Mouse (Mus musculus) liver, embryonic 14.5 days (tissue): ENCODE measurements at regions not wholly inside any gene's neighbourhood (a gene's known extent, or its start where the extent isn't known, plus 50 kb on each side); places are given as distances from the start of the nearest gene placed in this dataset.

Source experiments
- ATAC-seq: fragments of 200-750 bp; cut with Nextera tagmentation; 2 replicates; pipeline ENCODE4 v1.8.0; 2017; ENCODE audit warnings: moderate number of reproducible peaks, mild to moderate bottlenecking, moderate library complexity; ENCODE audit not compliant: insufficient read depth
- DNase-seq, 3 experiments: peaks; one replicate each; pipeline ENCODE4 v3.0.0-alpha.2; 2012 to 2013; ENCODE audit warnings: low read depth in 3 of 3, low spot score in 3 of 3
- H3K27ac ChIP-seq: fragments of 300-500 bp; sonication (generic); 2 replicates; pipeline ENCODE4 v1.5.1; 2014; ENCODE audit warnings: moderate library complexity, mild to moderate bottlenecking, control low read depth, inconsistent platforms
- H3K27me3 ChIP-seq: fragments of 300-500 bp; sonication (generic); 2 replicates; pipeline ENCODE4 v1.6.1; 2014; ENCODE audit warnings: mild to moderate bottlenecking, low read length, moderate library complexity; ENCODE audit not compliant: control insufficient read depth, insufficient read depth
- H3K36me3 ChIP-seq: fragments of 300-500 bp; sonication (generic); replicated peaks from 2 replicates; pipeline ENCODE4 v1.6.1; 2014; ENCODE audit warnings: low read depth; ENCODE audit not compliant: control insufficient read depth, insufficient read depth
- H3K4me1 ChIP-seq, 2 experiments: fragments of 200-500 bp in 1 of 2; fragments of 300-500 bp in 1 of 2; sonication (generic) in 1 of 2; replicated peaks; 2 replicates each; pipeline ENCODE4 v1.6.1; 2012 to 2014; ENCODE audit warnings: antibody characterized with exemption in 1 of 2, inconsistent platforms in 1 of 2, low read length in 1 of 2; ENCODE audit not compliant: control insufficient read depth in 2 of 2, insufficient read depth in 2 of 2
- H3K4me2 ChIP-seq: fragments of 300-500 bp; sonication (generic); 2 replicates; pipeline ENCODE4 v1.6.1; 2014; ENCODE audit warnings: low read depth, mild to moderate bottlenecking, control low read depth, moderate library complexity
- H3K4me3 ChIP-seq, 2 experiments: fragments of 200-500 bp in 1 of 2; fragments of 300-500 bp in 1 of 2; sonication (generic) in 1 of 2; 2 replicates each; pipeline ENCODE4 v1.5.1; 2012 to 2014; ENCODE audit warnings: low read depth in 2 of 2, low read length in 2 of 2, mild to moderate bottlenecking in 2 of 2, control low read depth in 1 of 2, inconsistent platforms in 1 of 2, moderate library complexity in 1 of 2; ENCODE audit not compliant: insufficient read depth in 1 of 2
- H3K9ac ChIP-seq: fragments of 300-500 bp; sonication (generic); replicated peaks from 2 replicates; pipeline ENCODE4 v1.6.1; 2014; ENCODE audit warnings: mild to moderate bottlenecking, control low read depth, moderate library complexity
- H3K9me3 ChIP-seq: fragments of 300-500 bp; sonication (generic); 2 replicates; pipeline ENCODE4 v1.6.1; 2016; ENCODE audit warnings: low read length, mixed read lengths; ENCODE audit not compliant: control insufficient read depth
- CTCF ChIP-seq: IDR thresholded peaks from 2 replicates; pipeline ENCODE4 v1.5.1; 2016; ENCODE audit warnings: antibody characterized with exemption, low read depth, control low read depth
- EP300 ChIP-seq: IDR thresholded peaks from 2 replicates; pipeline ENCODE4 v1.6.1; 2016; ENCODE audit warnings: antibody characterized with exemption, low read depth
- WGBS: fragments of 180-500 bp; shearing (Covaris S2); extraction: QIAGEN DNeasy Blood & Tissue Kit; methylation state at CpG from one replicate; pipeline ENCODE4 v1.1.7; 2014; ENCODE audit not compliant: insufficient replicate concordance; 5-methylcytosine and 5-hydroxymethylcytosine counted together

- DNase-seq: no peak
- Histone ChIP-seq H3K9ac (no peak overlapping the region), H3K9me3 (no peaks in the 10 kb centered on the region), H3K27ac (no peak overlapping the region), H3K36me3 (no peaks in the 10 kb centered on the region), H3K4me2 (no peak overlapping the region), H3K4me3 (no peak overlapping the region), H3K4me1 (no peaks in the 10 kb centered on the region), H3K27me3 (no peaks in the 10 kb centered on the region)
- TF ChIP-seq EP300: no peak
- no peak for TF ChIP-seq CTCF
- ATAC-seq: no peak
- WGBS: 8% methylated on average over 3 of the region's 3 CpGs
These were observed 285.8 kb downstream of the Barhl2 start for GRCm38 (mm10) chr5:106172162-106172561.

- no peak for TF ChIP-seq EP300
- TF ChIP-seq CTCF: no peak
- no peaks in the 10 kb centered on the region for H3K27me3 ChIP-seq
- no peak for ATAC-seq
- no peaks in the 10 kb centered on the region for H3K4me1 ChIP-seq
- H3K9ac ChIP-seq: no peak overlapping the region
- no peak overlapping the region for H3K27ac ChIP-seq
- no peak overlapping the region for H3K4me3 ChIP-seq
- 63% methylated on average over 4 of the region's 4 CpGs for WGBS
- DNase-seq: no peak
- no peak overlapping the region for H3K4me2 ChIP-seq
- H3K36me3 ChIP-seq: no peaks in the 10 kb centered on the region
- no peaks in the 10 kb centered on the region for H3K9me3 ChIP-seq
These were observed 287.6 kb downstream of the Barhl2 start for GRCm38 (mm10) chr5:106170405-106170804.

GRCm38 (mm10) chr5:106167556-106167955, 290.4 kb downstream of the Barhl2 start:
- no peak for DNase-seq
- no peaks in the 10 kb centered on the region for H3K27me3 ChIP-seq
- TF ChIP-seq CTCF: no peak
- no peak for TF ChIP-seq EP300
- ATAC-seq: no peak
- no peak overlapping the region for H3K27ac ChIP-seq
- no peak overlapping the region for H3K4me2 ChIP-seq
- H3K9ac ChIP-seq: no peak overlapping the region
- no peaks in the 10 kb centered on the region for H3K9me3 ChIP-seq
- no peaks in the 10 kb centered on the region for H3K36me3 ChIP-seq
- no peak overlapping the region for H3K4me3 ChIP-seq
- H3K4me1 ChIP-seq: no peaks in the 10 kb centered on the region
- whole genome bisulfite sequencing: 66% methylated on average over 11 of the region's 11 CpGs

- Histone ChIP-seq H3K36me3 (no peaks in the 10 kb centered on the region), H3K27me3 (no peaks in the 10 kb centered on the region), H3K9me3 (no peaks in the 10 kb centered on the region), H3K4me3 (no peak overlapping the region), H3K9ac (no peak overlapping the region), H3K4me2 (no peak overlapping the region), H3K4me1 (no peaks in the 10 kb centered on the region), H3K27ac (no peak overlapping the region)
- ATAC-seq: no peak
- TF ChIP-seq CTCF (no peak), EP300 (no peak)
- 42% methylated on average over 5 of the region's 5 CpGs for WGBS
- DNase-seq: no peak
These were observed 289.9 kb downstream of the Zfp326 start for GRCm38 (mm10) chr5:106166266-106166665.

- TF ChIP-seq CTCF (no peak), EP300 (no peak)
- H3K9ac ChIP-seq: no peak overlapping the region
- H3K4me1 ChIP-seq: no peaks in the 10 kb centered on the region
- H3K4me2 ChIP-seq: no peak overlapping the region
- H3K27me3 ChIP-seq: no peaks in the 10 kb centered on the region
- H3K9me3 ChIP-seq: no peaks in the 10 kb centered on the region
- ATAC-seq (no peak), DNase-seq (no peak)
- 65% methylated on average over 8 of the region's 8 CpGs for WGBS
- no peaks in the 10 kb centered on the region for H3K36me3 ChIP-seq
- no peak overlapping the region for H3K27ac ChIP-seq
- no peak overlapping the region for H3K4me3 ChIP-seq
These were observed 287.8 kb downstream of the Zfp326 start for GRCm38 (mm10) chr5:106164190-106164589.
